Mouse (Mus musculus) lung, postnatal 25 days (tissue): ENCODE measurements at regions not wholly inside any gene's neighbourhood (a gene's known extent, or its start where the extent isn't known, plus 50 kb on each side); places are given as distances from the start of the nearest gene placed in this dataset.

ENCODE experiments used
- DNase-seq: peaks from one replicate; pipeline ENCODE4 v3.0.0; 2022; ENCODE audit warnings: low spot score

DNA sequence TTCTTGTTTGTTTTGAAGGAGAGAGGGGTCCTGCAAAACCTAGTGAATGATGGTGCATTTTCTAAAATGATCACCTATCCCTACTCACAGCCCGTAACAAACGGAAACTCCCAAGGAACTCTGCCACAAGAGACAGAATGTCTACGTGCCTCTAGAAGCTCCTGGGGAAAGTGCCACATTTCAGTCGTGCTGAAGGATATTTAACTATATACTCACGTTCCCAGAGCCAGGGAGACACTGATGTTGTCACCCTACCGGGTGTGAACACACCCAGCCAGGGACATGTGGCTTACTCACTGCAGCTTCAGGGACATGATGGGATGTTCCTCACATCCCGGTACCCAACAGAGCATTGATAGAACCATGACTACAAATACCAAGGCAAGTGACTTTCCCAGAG lies 456.7 kb downstream of the Irx1 start:
- DNase-seq, result no peak

DNA sequence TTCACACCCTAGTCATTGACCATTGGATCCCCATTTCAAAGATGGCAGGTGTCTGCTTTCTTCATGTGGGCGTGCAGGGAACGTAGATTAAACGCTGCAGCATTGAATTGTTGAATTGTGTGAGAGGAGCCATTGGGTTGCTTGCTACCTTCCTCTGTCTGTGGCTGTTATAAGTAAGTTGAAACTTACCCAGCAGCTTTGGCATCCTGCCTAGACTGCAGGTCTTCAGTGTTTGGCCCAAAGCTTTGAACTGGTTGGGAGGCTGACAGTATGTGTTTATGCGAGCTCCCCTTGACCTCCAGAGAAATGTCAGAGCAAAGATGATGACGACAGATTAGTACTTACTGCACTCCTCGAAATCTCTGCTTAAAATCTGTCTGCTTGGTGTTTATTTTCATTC lies 473.8 kb downstream of the Irx1 start:
- DNase-seq, result no peak

GRCm38 (mm10) chr13:71481205-71481604 lies 482.3 kb downstream of the Irx1 start:
- DNase-seq, result no peak

DNA sequence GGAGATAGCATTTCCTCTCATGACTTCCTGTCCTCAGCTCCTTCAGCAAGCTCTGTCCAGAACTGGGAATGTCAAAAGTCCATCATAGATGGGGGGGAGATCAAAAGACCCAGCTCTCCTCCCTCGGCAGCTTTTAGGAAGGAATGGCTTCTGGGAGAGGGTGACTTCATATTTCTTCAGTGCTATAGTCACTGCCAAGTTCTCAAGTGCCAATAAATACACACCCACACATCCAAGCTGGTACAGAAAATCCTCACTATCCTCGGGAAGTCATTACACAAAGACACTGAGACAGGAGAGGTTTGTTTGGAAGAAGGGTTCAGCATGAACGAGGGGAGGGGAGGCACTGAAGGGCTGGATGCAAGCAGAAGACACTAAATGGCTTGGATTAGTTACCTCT lies 502.0 kb downstream of the Irx1 start:
- no peak for DNase-seq

DNA sequence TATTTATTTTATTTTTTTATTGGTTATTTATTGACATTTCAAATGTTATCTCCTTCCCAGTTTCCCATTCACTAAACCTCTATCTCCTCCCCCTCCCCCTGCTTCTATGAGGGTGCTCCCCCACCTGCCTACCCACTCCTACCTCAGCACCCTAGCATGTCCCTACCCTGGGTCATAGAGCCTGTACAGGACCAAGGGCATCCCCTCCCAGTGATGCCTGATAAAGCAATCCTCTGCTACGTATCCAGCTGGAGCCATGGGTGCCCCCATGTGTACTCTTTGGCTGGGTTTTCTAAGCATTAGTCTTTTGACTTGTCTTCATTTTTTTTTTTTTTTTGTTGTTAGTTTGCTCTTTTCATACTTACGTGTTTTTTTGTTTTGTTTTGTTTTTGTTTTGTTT lies 502.9 kb downstream of the Irx1 start:
- DNase-seq, result no peak

GRCm38 (mm10) chr13:71460097-71460496 lies 503.4 kb downstream of the Irx1 start:
- DNase-seq, result no peak

GRCm38 (mm10) chr13:71459022-71459536 lies 504.4 kb downstream of the Irx1 start:
- DNase-seq, result no peak

GRCm38 (mm10) chr13:71458061-71458935 lies 505.2 kb downstream of the Irx1 start:
- DNase-seq, result peak; percentile 31

DNA sequence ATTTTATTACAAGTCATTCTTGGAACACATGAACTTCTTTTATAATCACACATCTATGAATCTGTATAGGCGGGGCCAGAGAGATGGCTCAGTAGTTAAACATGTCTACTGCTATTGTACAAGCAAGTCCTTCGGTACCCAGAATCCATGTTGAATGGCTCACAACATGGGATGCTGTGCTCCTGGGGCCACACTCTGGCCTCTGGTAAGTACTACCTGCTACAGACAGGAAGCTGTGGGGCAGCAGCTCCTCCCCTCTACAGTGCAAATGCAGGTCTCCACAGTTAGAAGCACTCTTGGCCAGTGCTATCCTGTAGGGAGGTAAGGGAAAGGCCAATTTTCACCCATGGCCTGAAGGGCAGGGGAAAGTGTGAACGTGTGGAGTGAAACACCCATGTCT lies 506.0 kb downstream of the Irx1 start:
- no peak for DNase-seq

DNA sequence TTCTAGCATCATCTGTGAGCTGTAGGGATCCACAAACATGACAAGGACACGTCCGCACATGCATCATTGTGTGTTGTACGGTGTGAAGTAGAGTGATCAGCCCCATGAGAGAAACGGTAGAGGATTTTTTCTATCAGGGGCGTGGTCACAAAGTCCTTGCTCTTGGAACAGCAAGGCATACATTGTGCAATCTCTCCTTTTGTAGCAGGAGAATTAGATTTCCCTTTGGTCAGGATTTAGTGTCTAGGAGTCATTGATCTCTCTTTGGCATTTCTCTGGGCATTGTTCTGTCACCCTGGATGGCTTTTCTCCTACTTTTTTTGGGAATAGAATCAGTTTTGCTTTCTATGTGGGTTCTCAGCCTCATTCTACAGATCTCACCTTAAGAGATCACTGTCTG lies 511.3 kb downstream of the Irx1 start:
- DNase-seq, result no peak

DNA sequence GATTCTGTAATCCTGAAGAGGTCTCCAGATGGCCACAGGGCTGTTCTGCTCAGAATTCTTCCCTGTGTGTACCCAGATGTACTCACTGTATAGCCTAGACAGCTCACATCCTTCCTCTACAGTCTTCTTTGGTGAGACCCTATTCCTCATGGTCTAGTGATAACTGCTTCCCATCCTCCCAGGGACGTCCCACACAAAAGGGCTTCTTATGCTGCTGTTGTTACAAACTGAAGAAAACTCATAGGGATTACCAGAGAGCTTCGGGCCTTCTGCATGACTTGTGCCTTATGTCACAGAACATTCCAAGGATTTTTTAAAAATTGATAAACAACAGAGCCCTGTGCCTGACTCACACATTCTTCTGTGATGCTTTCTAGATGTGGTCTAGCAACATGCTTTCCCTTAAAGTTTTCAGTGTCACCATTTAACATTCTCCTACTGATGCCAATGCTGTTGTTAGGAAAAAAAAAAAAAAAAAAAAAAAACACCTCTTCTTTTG lies 525.9 kb downstream of the Irx1 start:
- no peak for DNase-seq

GRCm38 (mm10) chr13:71403654-71404560 lies 559.6 kb downstream of the Irx1 start:
- DNase-seq, result no peak

DNA sequence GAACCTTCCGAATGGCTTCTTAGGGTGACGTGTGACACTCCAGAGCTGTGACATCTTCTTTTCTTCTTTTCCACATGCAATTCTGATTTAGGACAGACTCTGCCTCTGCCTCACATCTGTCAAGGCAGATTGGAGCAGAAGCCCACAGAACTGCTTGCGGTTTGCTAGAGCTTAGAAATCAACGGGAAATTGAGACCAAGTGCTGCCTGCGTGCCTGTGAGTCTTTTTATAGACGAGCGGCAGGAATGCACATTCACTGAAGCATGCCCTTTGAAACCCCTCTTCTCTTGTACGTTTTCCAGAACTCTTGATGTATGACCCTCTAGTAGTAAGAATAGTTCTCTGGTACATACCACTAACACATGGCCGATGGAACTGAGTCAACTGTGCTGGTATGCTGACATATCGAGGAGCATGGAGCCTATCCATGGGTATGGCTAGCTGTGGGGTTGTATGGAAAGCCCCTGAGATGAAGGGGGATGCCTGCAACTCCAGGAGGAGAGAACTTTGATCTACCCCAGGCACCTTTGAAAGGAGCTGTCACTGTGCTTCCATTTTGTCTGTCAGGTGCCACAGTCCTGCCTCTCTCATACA lies 552.2 kb upstream of the Adamts16 start:
- DNase-seq, result no peak

DNA sequence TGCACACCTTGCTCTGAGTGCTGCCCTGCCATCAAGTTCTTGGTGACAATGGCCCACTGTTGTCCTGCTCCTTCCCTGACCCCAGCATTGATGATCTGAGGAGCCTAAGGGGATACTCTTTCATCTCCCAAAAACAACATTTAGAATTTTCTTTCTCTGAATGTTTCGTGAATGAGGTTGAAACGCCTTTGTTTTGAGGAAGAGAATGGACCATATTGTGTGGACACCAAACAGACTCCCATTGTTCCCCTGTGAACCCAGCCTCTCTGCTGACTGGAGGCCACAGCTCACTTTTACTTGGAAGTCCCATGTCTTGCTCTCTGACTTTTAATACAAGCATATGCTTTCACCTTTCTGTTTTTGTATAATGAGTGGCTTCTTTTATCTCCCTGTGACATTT lies 537.0 kb upstream of the Adamts16 start:
- no peak for DNase-seq

- peak; percentile 24 for DNase-seq
Observed at GRCm38 (mm10) chr13:71375909-71376606, 534.4 kb upstream of the Adamts16 start.

DNA sequence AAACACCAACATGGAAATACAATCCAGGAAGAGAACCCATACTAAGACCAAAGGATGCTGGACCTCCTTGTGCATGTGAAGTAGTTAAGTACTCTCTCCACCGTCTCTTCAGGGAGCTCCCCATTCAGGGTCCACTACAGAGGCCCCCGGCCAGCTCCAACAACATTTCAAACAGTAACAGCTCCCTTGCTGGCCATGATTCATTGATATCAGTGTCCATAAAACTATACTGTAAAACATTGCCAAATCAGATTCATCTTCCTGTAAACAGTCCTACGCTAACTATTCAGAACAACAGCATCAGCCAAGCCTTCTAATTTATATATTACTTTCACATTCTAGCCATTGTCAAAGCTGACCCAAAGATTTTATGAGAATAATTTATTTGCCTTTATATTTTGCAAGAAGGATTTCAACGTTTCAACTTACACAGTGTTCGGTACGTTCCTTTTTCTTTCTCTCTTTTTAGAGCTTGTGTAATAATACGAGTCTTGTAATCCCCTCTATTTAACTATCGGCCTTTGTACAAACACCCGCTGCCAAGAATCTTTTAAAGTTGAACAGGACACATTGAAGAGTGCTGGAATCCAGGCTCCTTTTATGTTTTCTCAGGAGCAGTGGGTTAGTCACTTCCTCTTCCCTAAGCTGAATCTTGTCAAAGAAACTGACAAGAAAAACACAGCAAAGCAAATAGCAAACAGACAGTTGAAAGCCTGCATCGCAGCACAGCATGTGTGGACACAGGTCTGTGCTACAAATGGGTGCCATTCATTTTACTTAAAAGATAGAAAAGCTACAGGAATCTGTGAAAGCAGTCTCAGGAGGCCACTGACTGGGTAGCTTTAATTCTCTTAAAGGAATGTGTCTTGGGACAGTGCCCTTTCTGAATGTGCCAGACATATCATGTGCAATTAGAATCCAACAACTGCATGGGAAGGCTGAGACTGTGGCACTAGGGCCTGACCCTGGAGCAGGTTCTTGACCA lies 531.4 kb upstream of the Adamts16 start:
- DNase-seq, result peak; percentile 5

DNA sequence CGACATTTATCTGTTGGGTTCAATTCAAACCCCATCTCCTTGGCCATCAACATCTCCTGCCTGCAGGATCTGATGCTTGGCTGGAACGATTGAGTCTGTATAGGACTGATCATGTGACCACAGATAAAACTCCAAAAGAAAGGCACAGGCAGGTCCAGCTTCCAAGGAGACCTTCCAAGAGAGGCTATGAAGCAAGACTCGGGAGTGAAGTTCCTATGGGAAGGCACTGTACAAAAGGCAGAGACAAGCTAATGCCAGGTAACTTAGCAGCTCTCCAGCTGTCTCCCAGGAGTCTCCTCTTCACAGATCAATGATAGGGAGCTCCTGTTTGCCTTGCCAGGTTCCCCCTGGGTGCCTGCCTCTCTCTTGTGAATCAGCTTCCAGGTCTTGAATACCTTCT lies 528.2 kb upstream of the Adamts16 start:
- no peak for DNase-seq

GRCm38 (mm10) chr13:71365261-71365660 lies 523.6 kb upstream of the Adamts16 start:
- no peak for DNase-seq

DNA sequence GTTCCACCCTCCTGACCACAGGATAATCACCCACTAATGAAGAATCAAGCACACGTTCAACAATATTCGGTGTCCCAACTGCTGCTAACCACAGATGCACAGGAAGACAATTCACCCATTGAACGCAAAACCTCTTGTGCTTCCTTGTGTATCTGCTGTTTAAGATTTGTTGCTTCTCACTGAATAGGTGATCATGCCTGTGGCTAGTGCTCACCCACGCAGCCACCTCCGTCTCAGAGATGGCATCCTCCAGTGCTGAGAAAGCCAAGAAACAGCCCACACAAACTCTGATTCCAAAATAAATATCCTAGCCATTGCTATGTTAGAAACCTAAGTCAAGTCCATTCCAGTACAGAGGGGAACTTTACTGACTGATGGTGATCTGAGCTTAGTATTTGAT lies 520.7 kb upstream of the Adamts16 start:
- DNase-seq, result no peak

DNA sequence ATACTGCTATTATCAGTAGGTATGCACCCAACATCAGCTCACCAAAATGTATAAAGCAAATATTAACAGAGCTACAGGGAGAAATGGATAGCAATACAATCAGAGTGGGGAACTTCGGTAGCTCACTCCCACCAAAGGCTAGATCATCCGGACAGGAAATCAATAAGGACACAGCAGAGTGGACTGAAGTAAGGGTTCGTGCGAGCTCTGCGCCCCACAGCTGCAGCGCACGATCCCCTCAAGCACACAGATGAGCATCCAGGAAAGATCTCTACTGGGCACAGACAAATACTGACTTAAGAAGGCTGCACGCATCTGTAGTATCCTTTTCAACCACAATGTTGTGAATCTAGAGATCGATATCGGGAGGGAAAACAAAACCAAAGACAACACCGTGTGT lies 517.5 kb upstream of the Adamts16 start:
- no peak for DNase-seq
